Mouse (Mus musculus): ENCODE measurements around the gene Axin1.
"Not testable (repeated sequence)": the region's sequence is repeated elsewhere in the genome, so short reads cannot be mapped to it uniquely, and the experiment has no call there.

Axin1 gene

DNA sequence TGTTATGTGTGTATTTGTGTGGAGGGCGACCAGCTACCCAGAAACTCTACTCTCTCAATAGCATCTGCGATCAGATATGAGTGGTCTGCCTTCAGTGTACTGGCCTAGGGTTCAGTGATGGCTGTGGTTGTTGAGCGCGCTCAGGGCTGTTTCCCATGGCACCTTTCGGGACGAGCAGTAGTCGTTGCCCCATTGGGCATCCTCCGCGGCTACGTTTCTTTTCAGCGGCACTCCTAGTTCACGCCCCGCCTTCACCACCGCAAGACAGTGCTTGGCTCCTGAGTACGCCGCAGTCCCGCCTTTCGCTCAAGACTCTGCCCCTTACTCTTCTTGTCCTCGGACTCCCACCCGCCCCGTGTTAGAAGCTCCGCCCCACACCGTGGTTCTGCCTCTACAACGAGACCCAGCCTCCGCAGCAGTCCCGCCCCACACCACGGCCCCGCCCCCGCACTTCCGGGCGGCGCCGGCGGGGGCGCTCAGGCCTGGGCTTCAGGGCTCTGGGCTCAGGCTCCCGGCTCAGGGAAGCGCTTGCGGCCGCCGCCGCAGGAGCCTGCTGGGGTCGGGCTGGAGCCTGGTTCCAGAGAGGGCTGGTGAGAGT is at the start of gene Axin1:
Gene Axin1 (plus strand): TSS at position 450 of the 598 bp plus-strand sequence.
- peak; percentile 74 for DNase-seq (ENCODE audit: low spot score)

GRCm38 (mm10) chr17:26089905-26090632 is 48.4 kb upstream of the Axin1 start, which contains the start of gene Decr2:
TSS of gene Decr2 (minus strand) at chr17:26090337.
- DNase-seq (ENCODE audit: low spot score): peak; percentile 62

DNA sequence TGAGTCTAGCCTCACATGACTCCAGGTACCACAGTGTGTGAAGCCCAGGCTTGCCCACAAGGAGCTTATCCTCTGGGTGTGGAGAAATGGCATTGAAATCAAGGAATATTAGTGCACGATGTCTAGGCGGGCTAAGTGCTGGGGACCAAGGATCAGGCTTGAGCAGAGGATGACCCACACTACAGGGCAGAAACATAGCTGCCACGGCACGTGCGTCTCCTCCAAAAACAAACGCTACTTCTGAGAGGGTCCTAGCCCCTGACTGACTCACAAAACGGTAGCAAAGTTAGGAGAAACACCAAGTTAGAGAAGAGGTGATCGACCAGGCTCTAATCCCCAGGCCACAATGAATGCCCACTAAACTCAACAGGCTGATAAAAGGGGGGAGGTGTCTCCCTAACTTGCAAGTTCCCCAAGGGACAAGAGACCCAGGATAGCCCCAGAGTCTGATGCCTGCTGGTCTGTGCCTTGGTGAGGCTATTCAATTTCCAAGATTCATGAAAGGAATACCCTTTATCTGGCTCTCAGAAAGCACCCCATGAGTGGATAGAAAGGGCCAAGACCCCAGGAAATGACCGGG is 43.9 kb upstream of the Axin1 start:
- DNase-seq (ENCODE audit: low spot score): no peak

- DNase-seq (ENCODE audit: low spot score): no peak
Observed at GRCm38 (mm10) chr17:26095121-26095740, 43.3 kb upstream of the Axin1 start, which contains the start of gene Nme4. TSS of gene Nme4 (minus strand) at chr17:26095602.

GRCm38 (mm10) chr17:26098461-26098860 is 40.0 kb upstream of the Axin1 start:
- DNase-seq (ENCODE audit: low spot score): no peak

DNA sequence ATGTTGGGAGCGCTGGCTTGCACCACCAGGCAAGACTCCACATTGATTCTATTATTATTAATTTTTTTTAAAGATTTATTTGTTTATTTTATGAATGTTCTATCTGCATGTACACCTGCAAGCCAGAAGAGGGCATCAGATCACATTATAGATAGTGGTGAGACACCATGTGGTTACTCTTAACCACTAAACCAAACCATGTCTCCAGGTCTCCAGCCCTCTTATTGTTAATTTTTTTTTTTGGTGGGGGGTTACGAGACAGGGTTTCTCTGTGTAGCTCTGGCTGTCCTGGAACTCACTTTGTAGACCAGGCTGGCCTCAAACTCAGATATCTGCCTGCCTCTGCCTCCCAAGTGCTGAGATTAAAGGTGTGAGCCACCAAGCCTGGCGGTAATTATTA is 39.2 kb upstream of the Axin1 start:
- not testable (repeated sequence) for DNase-seq (ENCODE audit: low spot score)

GRCm38 (mm10) chr17:26100166-26100565 is 38.3 kb upstream of the Axin1 start:
- DNase-seq (ENCODE audit: low spot score): no peak

GRCm38 (mm10) chr17:26101478-26101877 is 37.0 kb upstream of the Axin1 start:
- no peak for DNase-seq (ENCODE audit: low spot score)

- DNase-seq (ENCODE audit: low spot score): no peak
Observed at GRCm38 (mm10) chr17:26105619-26106018, 32.9 kb upstream of the Axin1 start.

DNA sequence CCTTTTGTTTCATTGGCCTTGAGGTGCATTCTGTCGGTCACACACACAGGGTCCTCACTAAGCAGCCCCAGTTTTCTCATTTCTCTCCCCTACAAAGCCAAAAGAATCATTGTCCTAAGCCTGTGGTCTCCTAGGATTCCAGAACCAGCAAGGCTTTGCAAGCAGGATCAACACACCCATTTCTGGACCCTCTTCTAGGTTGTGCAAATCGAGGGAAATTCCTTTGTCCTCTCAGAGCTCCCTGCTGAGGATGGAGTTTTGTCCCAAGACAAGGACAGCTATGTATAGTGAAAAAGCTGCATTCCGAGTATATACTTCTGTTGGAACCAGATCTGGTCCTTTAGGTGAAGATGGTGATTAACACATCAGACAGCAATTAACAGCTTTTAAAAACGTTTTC is 28.3 kb upstream of the Axin1 start:
- DNase-seq (ENCODE audit: low spot score): no peak

DNA sequence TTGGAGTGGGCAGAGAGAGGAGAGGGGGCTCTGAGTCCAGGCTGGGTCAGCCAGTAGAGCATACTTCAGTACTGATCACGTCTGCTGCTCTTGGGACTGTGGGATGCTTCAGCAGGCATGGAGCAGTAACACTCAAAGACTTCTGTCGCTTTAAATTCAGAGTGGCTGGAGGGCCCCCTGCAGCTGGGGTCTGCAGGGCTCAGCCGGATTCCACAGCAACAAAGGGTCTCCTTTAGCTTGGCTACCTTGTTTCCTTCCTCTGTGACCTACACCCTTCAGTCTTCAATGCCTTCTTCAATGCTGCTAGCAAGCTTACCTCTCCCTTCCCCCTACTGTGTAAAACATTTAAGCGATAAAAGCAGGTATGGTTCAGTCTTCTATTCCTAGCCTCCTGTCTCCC is 27.5 kb upstream of the Axin1 start:
- DNase-seq (ENCODE audit: low spot score): no peak

DNA sequence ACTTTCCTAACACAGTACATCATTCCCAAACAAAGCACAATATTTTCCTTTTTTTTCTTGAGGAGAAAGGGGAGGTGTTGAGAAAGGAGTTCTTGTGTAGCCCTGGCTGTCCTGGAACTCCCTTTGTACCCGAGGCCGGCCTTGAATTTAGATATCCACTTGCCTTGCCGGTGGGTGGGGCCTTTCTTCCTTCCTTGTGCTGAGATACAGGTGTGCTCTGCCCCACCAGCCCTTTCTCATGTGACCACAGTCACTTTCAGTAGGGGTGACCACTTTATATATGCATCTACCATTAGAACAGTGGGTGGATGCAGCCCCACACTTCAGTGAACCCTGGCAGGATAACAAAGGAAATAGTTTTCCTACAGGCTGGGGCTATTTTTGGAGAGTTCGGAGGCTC is 26.8 kb upstream of the Axin1 start:
- no peak for DNase-seq (ENCODE audit: low spot score)

- no peak for DNase-seq (ENCODE audit: low spot score)
Observed at GRCm38 (mm10) chr17:26112751-26113150, 25.7 kb upstream of the Axin1 start.

- no peak for DNase-seq (ENCODE audit: low spot score)
Observed at GRCm38 (mm10) chr17:26113181-26113948, 25.1 kb upstream of the Axin1 start, which contains the start of gene Tmem8. TSS of gene Tmem8 (plus strand) at chr17:26113299.

- no peak for DNase-seq (ENCODE audit: low spot score)
Observed at GRCm38 (mm10) chr17:26114061-26114460, 24.4 kb upstream of the Axin1 start.

DNA sequence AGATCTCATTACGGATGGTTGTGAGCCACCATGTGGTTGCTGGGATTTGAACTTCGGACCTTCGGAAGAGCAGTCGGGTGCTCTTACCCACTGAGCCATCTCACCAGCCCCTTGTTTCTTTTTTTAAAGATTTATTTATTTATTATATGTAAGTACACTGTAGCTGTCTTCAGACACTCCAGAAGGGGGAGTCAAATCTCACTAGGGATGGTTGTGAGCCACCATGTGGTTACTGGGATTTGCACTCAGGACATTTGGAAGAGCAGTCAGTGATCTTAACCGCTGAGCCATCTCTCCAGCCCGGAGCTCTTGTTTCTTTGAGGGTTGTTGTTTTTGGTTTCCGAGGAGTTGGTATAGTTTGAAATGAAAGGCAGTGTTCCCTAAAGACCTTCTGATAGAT is 24.0 kb upstream of the Axin1 start:
- not testable (repeated sequence) for DNase-seq (ENCODE audit: low spot score)

DNA sequence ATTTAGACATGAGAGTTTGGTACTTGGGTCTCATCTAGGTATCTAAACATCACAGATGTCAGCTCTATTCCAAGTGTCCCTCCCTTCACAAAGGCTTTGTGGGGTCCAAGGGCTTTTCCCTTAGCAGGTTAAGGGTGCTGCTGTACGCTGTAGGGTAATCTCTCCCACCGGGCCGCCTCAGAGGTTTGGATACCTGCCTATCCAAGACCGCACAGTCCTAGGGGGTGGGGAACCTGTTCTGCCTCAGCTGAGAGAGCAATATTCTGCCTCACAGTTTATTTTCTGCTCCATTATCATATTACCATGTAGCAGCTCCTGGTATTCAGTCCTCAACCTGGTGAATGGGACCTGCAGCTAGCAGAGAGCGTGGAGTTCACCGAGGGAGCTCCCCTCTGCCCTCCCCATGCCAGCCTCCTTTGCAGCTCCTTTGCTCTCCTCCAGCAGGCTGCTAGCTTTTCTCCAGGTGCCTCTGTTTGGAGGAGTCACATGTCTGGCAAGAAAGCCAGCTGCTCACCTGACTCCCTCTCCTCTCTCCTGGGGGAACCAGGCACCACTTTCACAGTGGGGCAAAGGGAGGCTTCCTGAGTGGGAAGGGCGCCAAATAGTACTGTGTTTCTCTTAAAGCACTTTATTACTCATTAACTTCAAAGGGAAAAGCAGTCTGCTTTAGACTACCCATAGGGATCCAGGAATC is 23.1 kb upstream of the Axin1 start:
- DNase-seq (ENCODE audit: low spot score): no peak

GRCm38 (mm10) chr17:26115956-26116487 is 22.5 kb upstream of the Axin1 start:
- DNase-seq (ENCODE audit: low spot score): no peak

DNA sequence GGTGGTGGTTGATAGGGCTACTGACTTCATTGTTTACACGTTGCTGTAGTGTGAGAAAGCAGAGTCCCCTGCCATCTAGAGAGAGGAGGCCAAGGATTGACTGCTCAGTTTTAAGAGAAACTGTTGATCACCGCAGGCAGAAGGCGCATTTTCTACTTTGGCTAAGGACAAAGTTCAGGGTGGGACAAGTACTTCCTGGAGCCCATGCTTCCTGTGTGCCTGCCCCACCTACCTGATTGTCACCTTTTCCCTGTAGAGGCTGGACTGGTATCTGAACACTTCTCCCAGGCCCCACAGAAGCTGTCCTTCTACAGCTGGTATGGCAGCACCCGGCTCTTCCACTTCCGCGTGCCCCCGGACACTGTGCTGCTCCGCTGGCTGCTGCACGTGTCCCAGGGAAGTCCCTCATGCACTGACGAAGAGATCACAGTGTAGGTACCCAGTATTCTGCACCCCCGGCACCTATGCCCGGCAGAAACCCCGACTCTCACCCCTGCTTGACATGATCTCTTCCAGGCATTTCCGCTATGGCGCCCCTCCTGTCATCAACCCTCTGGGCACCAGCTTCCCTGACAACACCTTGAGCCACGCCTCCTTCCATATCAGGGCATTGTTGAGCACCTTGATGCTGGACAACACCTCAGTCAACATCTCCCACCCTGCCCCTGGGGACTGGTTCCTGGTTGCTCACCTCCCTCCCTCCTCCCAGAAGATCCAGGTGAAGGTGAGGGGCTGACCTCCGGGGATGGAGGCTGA is 21.8 kb upstream of the Axin1 start:
- DNase-seq (ENCODE audit: low spot score): no peak

Data from urinary bladder, postnatal 10 days (tissue).